Mouse (Mus musculus): ENCODE data around the gene Cetn4. TPM values are rescaled to one million over a fixed set of nuclear protein-coding genes. Genes with fewer than 3 reads are reported as not detected.
A peak's percentile ranks its signal among the peaks of the same experiment; 100 is the strongest.

Cetn4 gene
- polyA plus RNA-seq (2012; ENCODE audit: insufficient read depth, low replicate concordance): 7.8 TPM in 1 of 2 replicates, not detected in the other

GRCm38 (mm10) chr3:37312370-37312941, at the start of gene Cetn4, which contains the start of gene Bbs12:
Gene Cetn4 (minus strand): TSS chr3:37312708.
Gene Bbs12 (plus strand): TSS chr3:37312554.
- Histone ChIP-seq H3K4me1 (peaks cover 28% of the 10 kb centered on the region), H3K9me3 (no peaks in the 10 kb centered on the region), H3K27me3 (replicated peaks) (no peaks in the 10 kb centered on the region), H3K4me3 (replicated peaks) (peak within 1 kb of the TSS; percentile 96), H3K36me3 (replicated peaks; ENCODE audit: low read length) (peaks cover 8% of the 10 kb centered on the region)
- TF ChIP-seq FLI1 (IDR thresholded peaks at IDR 0.05; ENCODE audit: low read length): no peak
- TF ChIP-seq GATA1 (IDR thresholded peaks at IDR 0.05; ENCODE audit: borderline replicate concordance, low read length): no peak

DNA sequence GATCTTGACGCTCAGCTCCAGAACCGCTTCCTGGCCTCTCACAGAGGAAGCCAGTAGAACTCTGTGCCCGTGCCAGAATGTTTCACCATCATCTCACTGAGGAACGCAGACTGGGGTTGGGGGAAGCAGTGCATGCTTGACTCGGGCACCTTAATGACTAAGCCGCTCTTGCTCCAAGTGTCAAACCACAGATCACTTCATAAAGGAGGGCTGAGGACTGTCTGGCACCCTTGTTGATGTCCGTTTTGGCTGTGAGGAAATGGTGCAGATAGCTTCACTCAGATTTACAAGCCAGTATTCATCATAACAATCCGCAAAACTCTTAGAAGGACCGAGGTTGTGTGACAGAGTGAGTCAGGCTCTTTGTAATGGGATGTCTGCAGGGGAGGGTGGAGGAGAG, 48.2 kb upstream of the Cetn4 start:
- H3K27me3 ChIP-seq (replicated peaks): peaks cover 36% of the 10 kb centered on the region
- H3K4me1 ChIP-seq: no peaks in the 10 kb centered on the region
- no peaks in the 10 kb centered on the region for H3K9me3 ChIP-seq
- TF ChIP-seq GATA1 (IDR thresholded peaks at IDR 0.05; ENCODE audit: borderline replicate concordance, low read length): no peak
- no peak for TF ChIP-seq FLI1 (IDR thresholded peaks at IDR 0.05; ENCODE audit: low read length)
- no peaks in the 10 kb centered on the region for H3K36me3 ChIP-seq (replicated peaks; ENCODE audit: low read length)
- H3K4me3 ChIP-seq (replicated peaks): no peak overlapping the region

DNA sequence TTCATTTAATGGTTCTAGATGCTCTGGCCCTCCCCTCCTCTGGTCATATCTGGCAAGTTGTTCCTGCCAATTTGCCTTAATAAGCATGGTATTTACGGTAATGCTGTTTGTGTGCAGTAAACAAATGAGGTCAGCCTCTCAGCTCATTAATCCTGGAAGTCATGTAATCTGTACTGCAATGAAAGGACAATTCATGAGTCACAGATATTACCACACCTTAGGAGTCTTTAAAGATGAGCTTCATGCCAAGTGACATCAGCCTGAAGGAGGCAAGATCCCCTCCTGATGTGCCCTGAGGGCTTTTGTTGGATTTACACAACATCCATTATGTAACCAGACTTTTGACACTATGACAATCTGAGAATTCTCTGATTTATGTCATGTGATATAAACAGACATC, 42.2 kb upstream of the Cetn4 start:
- TF ChIP-seq GATA1 (IDR thresholded peaks at IDR 0.05; ENCODE audit: borderline replicate concordance, low read length) (no peak), FLI1 (IDR thresholded peaks at IDR 0.05; ENCODE audit: low read length) (no peak)
- H3K27me3 ChIP-seq (replicated peaks): peaks cover 58% of the 10 kb centered on the region
- H3K36me3 ChIP-seq (replicated peaks; ENCODE audit: low read length): no peaks in the 10 kb centered on the region
- H3K4me3 ChIP-seq (replicated peaks): no peak overlapping the region
- H3K4me1 ChIP-seq: no peaks in the 10 kb centered on the region
- H3K9me3 ChIP-seq: peaks cover 15% of the 10 kb centered on the region

- no peaks in the 10 kb centered on the region for H3K36me3 ChIP-seq (replicated peaks; ENCODE audit: low read length)
- H3K27me3 ChIP-seq (replicated peaks): peaks cover 58% of the 10 kb centered on the region
- no peak overlapping the region for H3K4me3 ChIP-seq (replicated peaks)
- TF ChIP-seq FLI1 (IDR thresholded peaks at IDR 0.05; ENCODE audit: low read length): no peak
- TF ChIP-seq GATA1 (IDR thresholded peaks at IDR 0.05; ENCODE audit: borderline replicate concordance, low read length): no peak
- peaks cover 5% of the 10 kb centered on the region for H3K4me1 ChIP-seq
- peaks cover 15% of the 10 kb centered on the region for H3K9me3 ChIP-seq
Measured at GRCm38 (mm10) chr3:37353951-37354481, 41.5 kb upstream of the Cetn4 start.

DNA sequence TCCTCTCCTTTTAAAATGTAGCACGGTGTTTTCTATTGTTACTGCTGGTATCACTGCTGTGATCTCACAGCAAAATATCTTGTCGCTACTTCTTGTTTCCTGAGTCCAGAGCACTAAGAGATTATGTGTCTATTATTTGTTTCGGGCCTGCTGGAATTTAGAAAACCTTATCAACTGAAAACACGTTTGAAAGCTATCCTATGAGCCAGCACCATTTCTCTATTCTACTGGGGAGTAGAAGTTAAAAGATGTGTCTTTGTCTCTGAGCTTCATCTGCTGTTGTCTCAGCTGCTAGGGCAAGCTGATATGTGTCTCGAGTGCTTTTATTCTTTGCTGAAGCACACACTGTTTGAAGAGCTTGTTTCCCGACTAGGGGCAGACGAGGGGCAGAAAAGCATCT, 37.9 kb upstream of the Cetn4 start:
- H3K27me3 ChIP-seq (replicated peaks): peaks cover 84% of the 10 kb centered on the region
- H3K36me3 ChIP-seq (replicated peaks; ENCODE audit: low read length): no peaks in the 10 kb centered on the region
- H3K4me1 ChIP-seq: peaks cover 19% of the 10 kb centered on the region
- TF ChIP-seq FLI1 (IDR thresholded peaks at IDR 0.05; ENCODE audit: low read length): no peak
- TF ChIP-seq GATA1 (IDR thresholded peaks at IDR 0.05; ENCODE audit: borderline replicate concordance, low read length): no peak
- H3K4me3 ChIP-seq (replicated peaks): no peak overlapping the region
- peaks cover 15% of the 10 kb centered on the region for H3K9me3 ChIP-seq

- no peak for TF ChIP-seq FLI1 (IDR thresholded peaks at IDR 0.05; ENCODE audit: low read length)
- TF ChIP-seq GATA1 (IDR thresholded peaks at IDR 0.05; ENCODE audit: borderline replicate concordance, low read length): no peak
- Histone ChIP-seq H3K4me1 (peaks cover 19% of the 10 kb centered on the region), H3K27me3 (replicated peaks) (peaks cover 82% of the 10 kb centered on the region), H3K36me3 (replicated peaks; ENCODE audit: low read length) (no peaks in the 10 kb centered on the region), H3K4me3 (replicated peaks) (peak overlapping the region; percentile 87), H3K9me3 (peaks cover 15% of the 10 kb centered on the region)
Measured at GRCm38 (mm10) chr3:37349166-37349548, 36.6 kb upstream of the Cetn4 start.

DNA sequence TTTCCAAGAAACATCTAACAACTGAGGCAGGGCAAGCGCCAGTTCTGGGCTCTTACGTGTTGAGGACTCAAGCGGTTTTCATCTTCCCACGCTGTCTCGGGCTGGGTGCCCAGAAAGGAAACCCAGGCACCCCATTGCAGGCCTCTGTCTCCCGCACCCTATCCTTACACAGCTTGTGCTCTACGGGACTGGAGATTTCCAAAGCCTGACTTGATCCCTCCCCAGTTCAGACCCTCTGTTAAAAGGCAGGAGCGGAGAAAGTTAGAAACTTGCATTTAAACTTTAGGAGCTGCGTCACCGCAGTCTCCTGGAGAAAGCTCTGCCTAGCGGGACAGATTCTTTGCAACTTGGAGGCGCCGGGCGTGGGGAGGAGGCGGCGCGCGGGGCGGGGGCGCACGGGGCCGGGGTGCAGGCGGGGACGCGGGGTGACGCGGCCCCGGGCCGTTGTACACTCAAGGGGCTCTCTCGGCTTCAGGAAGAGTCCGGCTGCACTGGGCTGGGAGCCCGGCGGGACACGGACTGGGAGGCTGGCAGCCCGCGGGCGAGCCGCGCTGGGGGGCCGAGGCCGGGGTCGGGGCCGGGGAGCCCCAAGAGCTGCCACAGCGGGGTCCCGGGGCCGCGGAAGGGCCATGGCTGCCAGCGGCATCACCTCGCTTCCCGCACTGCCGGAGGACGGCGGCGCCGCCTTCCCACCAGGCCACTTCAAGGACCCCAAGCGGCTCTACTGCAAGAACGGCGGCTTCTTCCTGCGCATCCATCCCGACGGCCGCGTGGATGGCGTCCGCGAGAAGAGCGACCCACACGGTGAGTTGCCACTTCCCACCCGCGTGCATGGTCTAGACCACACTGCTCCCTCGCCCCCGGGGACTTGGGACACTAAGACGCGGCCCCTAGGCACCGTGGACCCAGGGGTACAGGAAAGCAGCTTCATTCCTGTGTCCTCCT, 36.0 kb upstream of the Cetn4 start, which contains the start of gene Fgf2:
Fgf2 (plus strand) TSS at position 126 of the 945 bp plus-strand sequence.
- Histone ChIP-seq H3K4me1 (peaks cover 19% of the 10 kb centered on the region), H3K36me3 (replicated peaks; ENCODE audit: low read length) (no peaks in the 10 kb centered on the region), H3K4me3 (replicated peaks) (peak within 1 kb of the TSS; percentile 87), H3K9me3 (peaks cover 10% of the 10 kb centered on the region), H3K27me3 (replicated peaks) (peaks cover 79% of the 10 kb centered on the region)
- no peak for TF ChIP-seq GATA1 (IDR thresholded peaks at IDR 0.05; ENCODE audit: borderline replicate concordance, low read length)
- no peak for TF ChIP-seq FLI1 (IDR thresholded peaks at IDR 0.05; ENCODE audit: low read length)

GRCm38 (mm10) chr3:37347671-37348070, 35.2 kb upstream of the Cetn4 start:
- Histone ChIP-seq H3K4me1 (peaks cover 19% of the 10 kb centered on the region), H3K27me3 (replicated peaks) (peaks cover 79% of the 10 kb centered on the region), H3K4me3 (replicated peaks) (no peak overlapping the region), H3K9me3 (peaks cover 2% of the 10 kb centered on the region), H3K36me3 (replicated peaks; ENCODE audit: low read length) (no peaks in the 10 kb centered on the region)
- TF ChIP-seq FLI1 (IDR thresholded peaks at IDR 0.05; ENCODE audit: low read length) (no peak), GATA1 (IDR thresholded peaks at IDR 0.05; ENCODE audit: borderline replicate concordance, low read length) (no peak)

GRCm38 (mm10) chr3:37342811-37343210, 30.3 kb upstream of the Cetn4 start:
- Histone ChIP-seq H3K4me1 (peaks cover 1% of the 10 kb centered on the region; the same call in 1 of the 2 replicates), H3K36me3 (replicated peaks; ENCODE audit: low read length) (no peaks in the 10 kb centered on the region), H3K9me3 (no peaks in the 10 kb centered on the region), H3K27me3 (replicated peaks) (peaks cover 48% of the 10 kb centered on the region), H3K4me3 (replicated peaks) (no peak overlapping the region)
- TF ChIP-seq GATA1 (IDR thresholded peaks at IDR 0.05; ENCODE audit: borderline replicate concordance, low read length) (no peak), FLI1 (IDR thresholded peaks at IDR 0.05; ENCODE audit: low read length) (no peak)
